ENCODE assay signal across 26 mouse cellular contexts in the genomic region with DNA sequence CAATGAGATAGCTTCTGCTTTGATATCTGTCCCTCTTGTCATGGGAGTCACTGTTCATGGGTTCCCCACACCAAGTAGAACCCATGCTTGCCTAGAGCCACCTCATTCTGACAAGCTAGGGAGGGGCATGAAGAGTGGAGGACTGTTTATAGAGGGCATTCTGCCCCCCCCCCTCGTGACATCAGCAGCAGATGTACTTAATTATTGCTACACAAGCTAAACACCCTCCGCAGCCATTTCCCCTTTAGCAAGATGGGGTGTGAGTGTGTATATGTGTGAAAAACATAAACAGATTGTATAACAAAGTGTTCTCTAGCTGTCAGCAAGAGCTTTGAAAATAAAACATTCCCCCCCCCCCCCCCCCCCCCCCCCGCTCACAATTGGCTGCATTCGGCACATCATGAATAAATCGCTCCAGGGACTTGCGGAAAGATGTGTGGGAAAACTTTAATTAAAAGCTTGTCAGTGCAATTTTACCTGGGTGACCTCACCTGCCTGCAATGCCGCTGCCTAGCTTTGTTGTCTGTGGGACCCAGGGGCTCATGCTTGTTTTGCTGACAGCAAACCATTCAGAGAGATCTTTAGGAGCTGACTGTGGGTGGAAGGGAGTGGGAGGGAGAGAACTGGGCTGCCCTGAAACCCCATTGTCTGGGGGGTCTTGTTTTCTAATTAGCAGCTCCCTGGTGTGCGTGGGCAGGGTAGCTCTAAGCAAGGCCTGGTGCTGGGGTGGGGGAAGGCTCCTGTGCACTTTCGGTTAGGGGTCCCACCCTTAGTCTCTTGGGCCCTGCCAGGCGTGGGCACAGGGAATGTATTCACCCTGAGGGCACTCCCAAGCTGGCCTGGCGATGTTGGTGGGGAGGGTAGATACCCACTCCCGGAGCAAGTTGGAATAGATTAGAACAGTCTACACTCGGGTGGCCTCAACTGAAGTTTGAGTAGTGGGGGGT.
A peak's percentile ranks its signal among the peaks of the same experiment; 100 is the strongest.
DNase-seq lines count a peak whose midpoint lies in the region; ATAC-seq lines count a peak whose summit lies in the region.
"Had no signal": no experiment of that assay in that cellular context is flagged by ENCODE, and none has a peak within 500 bp of the region (broad histone marks: within the 10 kb centered on the region; RNA-seq: fewer than 3 reads in every experiment).

No protein-coding gene starts in this region.

- WGBS in forebrain, embryonic 13.5 days, result 24% methylated on average over 13 of the region's 13 CpGs
- WGBS in forebrain, embryonic 10.5 days, result 61% methylated on average over 12 of the region's 13 CpGs
- WGBS in midbrain, embryonic 16.5 days, result 47% methylated on average over 12 of the region's 13 CpGs
- 57% methylated on average over 12 of the region's 13 CpGs for WGBS in midbrain, embryonic 13.5 days
- 25% methylated on average over 12 of the region's 13 CpGs for WGBS in forebrain, embryonic 16.5 days

- no peak overlapping the region for H3K9ac ChIP-seq in forebrain, embryonic 13.5 days
- H3K9ac ChIP-seq in midbrain, embryonic 16.5 days (ENCODE audit: low read depth, low read length), result no peak overlapping the region
- H3K9ac ChIP-seq in midbrain, embryonic 13.5 days (replicated peaks), result no peak overlapping the region
- no peak overlapping the region for H3K9ac ChIP-seq in forebrain, embryonic 16.5 days (replicated peaks; ENCODE audit: low read depth, low read length)
- H3K9ac ChIP-seq: heart, embryonic 15.5 days; liver, embryonic 13.5 days; lung, embryonic 14.5 days; midbrain, embryonic 12.5 days had no signal

- H3K9me3 ChIP-seq in forebrain, embryonic 13.5 days (replicated peaks), result no peaks in the 10 kb centered on the region
- no peaks in the 10 kb centered on the region for H3K9me3 ChIP-seq in forebrain, embryonic 10.5 days
- no peaks in the 10 kb centered on the region for H3K9me3 ChIP-seq in midbrain, embryonic 16.5 days (replicated peaks; ENCODE audit: control insufficient read depth, low read length, poor library complexity, severe bottlenecking)
- H3K9me3 ChIP-seq in midbrain, embryonic 13.5 days, result no peaks in the 10 kb centered on the region
- H3K9me3 ChIP-seq in forebrain, embryonic 16.5 days (ENCODE audit: control insufficient read depth, low read length), result no peaks in the 10 kb centered on the region
- H3K9me3 ChIP-seq: heart, embryonic 15.5 days; liver, embryonic 13.5 days; midbrain, embryonic 12.5 days had no signal

- H3K4me3 ChIP-seq in forebrain, embryonic 13.5 days, result no peak overlapping the region
- no peak overlapping the region for H3K4me3 ChIP-seq in forebrain, embryonic 10.5 days
- H3K4me3 ChIP-seq in midbrain, embryonic 16.5 days (ENCODE audit: low read depth, low read length), result no peak overlapping the region
- H3K4me3 ChIP-seq in midbrain, embryonic 13.5 days (replicated peaks), result no peak overlapping the region
- H3K4me3 ChIP-seq in forebrain, embryonic 16.5 days (replicated peaks; ENCODE audit: low read length), result no peak overlapping the region
- H3K4me3 ChIP-seq: erythroblast, embryonic 14.5 days; heart, embryonic 15.5 days; left cerebral cortex, adult 2 months; liver, embryonic 13.5 days; midbrain, embryonic 12.5 days had no signal

- 0 out of 2 replicates have a peak, but pooled peaks have one; percentile 50 for ATAC-seq in forebrain, embryonic 13.5 days
- 0 out of 2 replicates have a peak, but pooled peaks have one; percentile 36 for ATAC-seq in midbrain, embryonic 16.5 days
- no peak for ATAC-seq in midbrain, embryonic 13.5 days
- ATAC-seq in forebrain, embryonic 16.5 days, result peak; percentile 66; the same call in 1 of the 2 replicates
- ATAC-seq: CD4-positive, CD25-positive, alpha-beta regulatory T cell, adult 4 months; inflammation-experienced regulatory T-cells, adult 6 months; Patski had no signal

- H3K4me2 ChIP-seq in forebrain, embryonic 13.5 days, result no peak overlapping the region
- no peak overlapping the region for H3K4me2 ChIP-seq in midbrain, embryonic 16.5 days (ENCODE audit: low read length)
- no peak overlapping the region for H3K4me2 ChIP-seq in midbrain, embryonic 13.5 days (replicated peaks)
- no peak overlapping the region for H3K4me2 ChIP-seq in forebrain, embryonic 16.5 days (ENCODE audit: low read length)
- H3K4me2 ChIP-seq: heart, embryonic 15.5 days; liver, embryonic 13.5 days; lung, embryonic 14.5 days; midbrain, embryonic 12.5 days had no signal

- H3K27ac ChIP-seq in forebrain, embryonic 13.5 days, result no peak overlapping the region
- no peak overlapping the region for H3K27ac ChIP-seq in forebrain, embryonic 10.5 days
- no peak overlapping the region for H3K27ac ChIP-seq in midbrain, embryonic 16.5 days (ENCODE audit: low read length)
- no peak overlapping the region for H3K27ac ChIP-seq in midbrain, embryonic 13.5 days
- no peak overlapping the region for H3K27ac ChIP-seq in forebrain, embryonic 16.5 days (ENCODE audit: low read length)
- H3K27ac ChIP-seq: heart, embryonic 15.5 days; left cerebral cortex, adult 2 months; liver, embryonic 13.5 days; macrophage; midbrain, embryonic 12.5 days had no signal

- DNase-seq in forebrain, embryonic 10.5 days (ENCODE audit: extremely low spot score, low spot score), result no peak
- DNase-seq in kidney, postnatal 14 days, result no peak
- DNase-seq in spleen, postnatal 10 days (ENCODE audit: low spot score in 2 of 2), result no peak
- DNase-seq: adrenal gland, adult 8-10 months; cerebellum, adult 11-12 months; cerebellum, postnatal 25 days; embryo, embryonic 11 days; gastrocnemius, postnatal 14 days; kidney, adult 2 months; kidney, postnatal 25 days; left cerebral cortex, postnatal 4 days; liver, embryonic 13.5 days; lung, embryonic 14.5 days; retina, postnatal 1 day had no signal

- H3K36me3 ChIP-seq in forebrain, embryonic 13.5 days (ENCODE audit: poor library complexity, severe bottlenecking), result no peaks in the 10 kb centered on the region
- H3K36me3 ChIP-seq in forebrain, embryonic 10.5 days (replicated peaks), result no peaks in the 10 kb centered on the region
- no peaks in the 10 kb centered on the region for H3K36me3 ChIP-seq in midbrain, embryonic 16.5 days (ENCODE audit: control insufficient read depth, insufficient read depth, low read length)
- no peaks in the 10 kb centered on the region for H3K36me3 ChIP-seq in midbrain, embryonic 13.5 days
- H3K36me3 ChIP-seq in forebrain, embryonic 16.5 days (ENCODE audit: control insufficient read depth, insufficient read depth), result no peaks in the 10 kb centered on the region
- H3K36me3 ChIP-seq: heart, embryonic 15.5 days; liver, embryonic 13.5 days; midbrain, embryonic 12.5 days had no signal

- peaks cover 4% of the 10 kb centered on the region; the same call in 1 of the 2 replicates for H3K4me1 ChIP-seq in forebrain, embryonic 13.5 days
- peaks cover 16% of the 10 kb centered on the region for H3K4me1 ChIP-seq in forebrain, embryonic 10.5 days
- H3K4me1 ChIP-seq in midbrain, embryonic 16.5 days (ENCODE audit: control insufficient read depth, insufficient read depth, low read length), result peaks cover 2% of the 10 kb centered on the region; the same call in 1 of the 2 replicates
- H3K4me1 ChIP-seq in midbrain, embryonic 13.5 days (replicated peaks), result 0 out of 2 replicates have a peak, but pooled peaks cover 3% of the 10 kb centered on the region
- 0 out of 2 replicates have a peak, but pooled peaks cover 7% of the 10 kb centered on the region for H3K4me1 ChIP-seq in forebrain, embryonic 16.5 days (replicated peaks; ENCODE audit: control insufficient read depth, insufficient read depth, low read length)
- H3K4me1 ChIP-seq: heart, embryonic 15.5 days; liver, embryonic 13.5 days had no signal

- 0 out of 2 replicates have a peak, but pooled peaks cover 2% of the 10 kb centered on the region for H3K27me3 ChIP-seq in forebrain, embryonic 13.5 days
- H3K27me3 ChIP-seq in forebrain, embryonic 10.5 days (ENCODE audit: poor library complexity, severe bottlenecking), result no peaks in the 10 kb centered on the region
- H3K27me3 ChIP-seq in midbrain, embryonic 16.5 days (ENCODE audit: control insufficient read depth, insufficient read depth, low read depth, low read length), result no peaks in the 10 kb centered on the region
- no peaks in the 10 kb centered on the region for H3K27me3 ChIP-seq in midbrain, embryonic 13.5 days
- H3K27me3 ChIP-seq in forebrain, embryonic 16.5 days (replicated peaks; ENCODE audit: control insufficient read depth, insufficient read depth, low read length), result 0 out of 2 replicates have a peak, but pooled peaks cover 3% of the 10 kb centered on the region
- H3K27me3 ChIP-seq: heart, embryonic 15.5 days; liver, embryonic 13.5 days; midbrain, embryonic 12.5 days had no signal
